Mouse (Mus musculus): Measurements from ENCODE around the gene Sirt5. TPM values are rescaled to one million over a fixed set of nuclear protein-coding genes. Genes with fewer than 3 reads are reported as not detected.

Gene Sirt5
- polyA plus RNA-seq, 1 experiment from 2014 or later, result 30.6 TPM

DNA sequence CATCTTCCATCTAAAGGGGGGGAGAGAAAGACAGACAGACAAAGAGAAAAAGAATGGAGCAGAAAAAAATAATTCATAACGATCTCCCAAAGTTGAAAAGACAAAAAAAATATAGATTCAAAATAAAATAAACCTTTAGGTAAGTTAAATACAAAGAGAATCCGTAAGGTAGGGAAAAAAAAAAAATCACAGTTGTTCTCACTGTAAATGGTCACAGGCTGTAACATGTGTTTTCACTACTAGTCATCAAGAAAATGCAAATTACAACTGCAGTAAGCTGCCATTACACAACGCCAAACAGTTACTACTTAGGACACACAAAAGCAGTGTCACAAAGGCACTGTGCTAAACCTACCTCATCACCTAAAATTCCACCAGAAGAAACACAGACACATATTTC lies 79.4 kb downstream of the Sirt5 start:
- H3K9me3 ChIP-seq, result no peaks in the 10 kb centered on the region
- ATAC-seq (ENCODE audit: low read depth), result no peak
- no peaks in the 10 kb centered on the region for H3K36me3 ChIP-seq
- 87% methylated on average over 3 of the region's 3 CpGs for WGBS
- no peak overlapping the region for H3K4me3 ChIP-seq
- H3K4me1 ChIP-seq (replicated peaks), result peaks cover 22% of the 10 kb centered on the region; the same call in 1 of the 2 replicates
- H3K27ac ChIP-seq (replicated peaks), result no peak overlapping the region
- H3K4me2 ChIP-seq, result no peak overlapping the region
- no peaks in the 10 kb centered on the region for H3K27me3 ChIP-seq
- no peak overlapping the region for H3K9ac ChIP-seq

Other genes with a start within 250 kb of the Sirt5 start
- 83.0 and 85.8 TPM in 2 replicates for gene Tbc1d7, start 194.0 kb upstream of the Sirt5 start, polyA plus RNA-seq (2015; fragmentation: Nextera tagmentation; extraction: Ambion mirVana)
- 1.8 and 2.0 TPM in 2 replicates for gene Gfod1, start 61.3 kb upstream of the Sirt5 start, polyA plus RNA-seq (2015; fragmentation: Nextera tagmentation; extraction: Ambion mirVana)
- gene Nol7, start 32.9 kb downstream of the Sirt5 start, polyA plus RNA-seq (2015; fragmentation: Nextera tagmentation; extraction: Ambion mirVana), result 159 and 170 TPM in 2 replicates
- 13.3 and 14.2 TPM in 2 replicates for gene Ranbp9, start 115.8 kb downstream of the Sirt5 start, polyA plus RNA-seq (2015; fragmentation: Nextera tagmentation; extraction: Ambion mirVana)
- gene Mcur1, start 194.7 kb downstream of the Sirt5 start, polyA plus RNA-seq (2015; fragmentation: Nextera tagmentation; extraction: Ambion mirVana), result 8.2 and 9.1 TPM in 2 replicates